Mouse (Mus musculus) stomach, embryonic 14.5 days (tissue): ENCODE results near the gene Ccdc115. TPM values are rescaled to one million over a fixed set of nuclear protein-coding genes. Genes with fewer than 3 reads are reported as not detected.

Experiments
- ATAC-seq: fragments of 200-750 bp; cut with Nextera tagmentation; 2 replicates; pipeline ENCODE4 v1.8.0; 2017; ENCODE audit warnings: low read depth, moderate TSS enrichment; ENCODE audit not compliant: insufficient number of reproducible peaks, insufficient read depth, low FRiP score
- H3K27ac ChIP-seq: fragments of 300-500 bp; sonication (generic); 2 replicates; pipeline ENCODE4 v1.5.1; 2014; ENCODE audit warnings: mild to moderate bottlenecking, low read length, moderate library complexity, mixed read lengths
- H3K27me3 ChIP-seq: fragments of 300-500 bp; sonication (generic); 2 replicates; pipeline ENCODE4 v1.6.1; 2014; ENCODE audit warnings: low read length, control low read depth, mixed read lengths; ENCODE audit not compliant: control insufficient read depth, insufficient read depth
- H3K36me3 ChIP-seq: fragments of 300-500 bp; sonication (generic); 2 replicates; pipeline ENCODE4 v1.6.1; 2014; ENCODE audit warnings: mild to moderate bottlenecking, control low read depth, low read length, moderate library complexity, mixed read lengths; ENCODE audit not compliant: control insufficient read depth, insufficient read depth
- H3K4me1 ChIP-seq: fragments of 300-500 bp; sonication (generic); 2 replicates; pipeline ENCODE4 v1.6.1; 2014; ENCODE audit warnings: low read length, control low read depth, mixed read lengths; ENCODE audit not compliant: control insufficient read depth, insufficient read depth
- H3K4me2 ChIP-seq: fragments of 300-500 bp; sonication (generic); replicated peaks from 2 replicates; pipeline ENCODE4 v1.6.1; 2014; ENCODE audit warnings: low read depth, low read length, control low read depth
- H3K4me3 ChIP-seq: fragments of 300-500 bp; sonication (generic); 2 replicates; pipeline ENCODE4 v1.5.1; 2014; ENCODE audit warnings: low read depth, low read length, control low read depth
- H3K9ac ChIP-seq: fragments of 300-500 bp; sonication (generic); replicated peaks from 2 replicates; pipeline ENCODE4 v1.6.1; 2014; ENCODE audit warnings: low read depth, mild to moderate bottlenecking, control low read depth, low read length, moderate library complexity, mixed read lengths
- H3K9me3 ChIP-seq: fragments of 300-500 bp; sonication (generic); 2 replicates; pipeline ENCODE4 v1.6.1; 2016; ENCODE audit warnings: low read depth, low read length, control low read depth; ENCODE audit not compliant: control insufficient read depth
- WGBS: fragments of 180-500 bp; shearing (Covaris S2); extraction: QIAGEN DNeasy Blood & Tissue Kit; methylation state at CpG from one replicate; pipeline ENCODE4 v1.1.7; 2014; 5-methylcytosine and 5-hydroxymethylcytosine counted together
- polyA plus RNA-seq: library from polyadenylated mRNA; unstranded; fragments of >200 nt; fragmentation: Nextera tagmentation; extraction: Ambion mirVana; gene quantifications from 2 replicates; pipeline ENCODE4 v1.2.1, GENCODE M21; 2014

Gene Ccdc115
- polyA plus RNA-seq, 1 experiment from 2014 or later: 50.4 TPM

DNA sequence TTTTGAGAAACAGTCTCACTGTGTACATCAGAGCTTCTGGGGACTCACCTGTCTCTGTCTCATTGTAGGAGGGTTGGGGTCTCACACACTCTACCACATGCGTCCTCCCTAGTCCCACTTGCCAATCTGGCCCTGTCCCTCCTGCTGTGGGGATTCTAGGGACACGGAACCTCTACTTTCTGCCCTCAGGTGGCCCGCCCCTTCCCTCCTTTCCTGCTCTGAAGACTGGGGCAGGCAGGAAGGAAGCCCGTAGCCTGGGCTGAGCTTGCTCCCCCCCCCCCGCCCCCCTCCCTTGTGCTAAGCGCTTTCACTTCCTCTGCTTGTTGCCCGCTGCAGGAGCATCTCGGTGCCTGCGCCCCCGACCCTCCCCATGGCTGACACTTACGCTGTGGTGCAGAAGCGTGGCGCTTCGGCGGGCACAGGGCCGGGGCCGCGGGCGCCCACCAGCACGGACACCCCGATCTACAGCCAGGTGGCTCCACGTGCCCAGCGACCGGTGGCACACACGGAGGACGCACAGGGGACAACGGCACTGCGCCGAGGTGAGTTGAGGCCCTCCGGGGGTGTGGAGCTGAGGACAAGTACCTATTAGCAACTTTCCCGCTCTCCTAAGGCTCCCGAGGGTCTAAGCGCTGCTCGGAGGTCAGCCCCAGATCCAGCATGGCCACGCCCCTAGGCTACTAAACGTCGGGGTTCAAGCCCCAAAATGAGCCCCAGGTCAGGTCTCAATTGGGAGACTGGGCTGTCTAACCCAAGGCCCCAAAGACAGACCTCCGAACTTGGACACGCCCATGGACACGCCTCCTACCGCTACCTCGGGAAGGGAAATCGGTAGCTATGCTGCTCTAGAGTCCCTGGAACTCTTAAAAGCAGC lies 33.2 kb upstream of the Ccdc115 start:
- Histone ChIP-seq H3K4me2 (peak overlapping the region; percentile 97), H3K27me3 (no peaks in the 10 kb centered on the region), H3K4me3 (peak overlapping the region; percentile 41), H3K4me1 (no peaks in the 10 kb centered on the region), H3K27ac (no peak overlapping the region), H3K9me3 (no peaks in the 10 kb centered on the region), H3K36me3 (no peaks in the 10 kb centered on the region), H3K9ac (peak overlapping the region; percentile 43)
- ATAC-seq: peak; percentile 70
- WGBS: under 1% methylated on average over 41 of the region's 43 CpGs

GRCm38 (mm10) chr1:34469801-34470200 lies 30.3 kb upstream of the Ccdc115 start:
- Histone ChIP-seq H3K4me2 (no peak overlapping the region), H3K27me3 (no peaks in the 10 kb centered on the region), H3K9me3 (no peaks in the 10 kb centered on the region), H3K4me1 (no peaks in the 10 kb centered on the region), H3K4me3 (no peak overlapping the region), H3K27ac (no peak overlapping the region), H3K9ac (no peak overlapping the region), H3K36me3 (no peaks in the 10 kb centered on the region)
- 73% methylated on average over 5 of the region's 5 CpGs for WGBS
- ATAC-seq: no peak

- Histone ChIP-seq H3K36me3 (no peaks in the 10 kb centered on the region), H3K27me3 (no peaks in the 10 kb centered on the region), H3K9ac (no peak overlapping the region), H3K9me3 (no peaks in the 10 kb centered on the region), H3K4me2 (no peak overlapping the region), H3K4me3 (no peak overlapping the region), H3K4me1 (no peaks in the 10 kb centered on the region), H3K27ac (no peak overlapping the region)
- WGBS: 70% methylated on average over 4 of the region's 4 CpGs
- no peak for ATAC-seq
Observed at GRCm38 (mm10) chr1:34468500-34468899, 29.0 kb upstream of the Ccdc115 start.

DNA sequence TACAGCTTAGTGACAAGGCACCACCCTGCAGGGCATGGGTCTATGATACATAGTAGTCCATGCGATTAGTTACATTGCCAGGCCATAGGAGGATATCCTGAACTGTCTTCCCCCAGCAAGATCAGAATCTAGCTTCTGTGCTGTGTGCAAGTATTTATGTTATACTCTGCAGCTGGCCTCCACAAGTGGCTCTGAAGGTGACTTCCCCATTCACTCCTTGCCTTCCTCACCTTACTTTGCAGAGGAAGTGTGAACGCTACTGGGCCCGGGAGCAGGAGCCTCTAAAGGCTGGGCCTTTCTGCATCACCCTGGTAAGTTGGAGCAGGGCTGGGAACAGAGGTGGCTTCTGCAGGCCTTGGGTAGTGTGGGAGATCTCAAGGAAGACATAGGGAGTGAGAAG lies 28.6 kb upstream of the Ccdc115 start:
- no peaks in the 10 kb centered on the region for H3K36me3 ChIP-seq
- no peak overlapping the region for H3K9ac ChIP-seq
- no peak for ATAC-seq
- no peaks in the 10 kb centered on the region for H3K27me3 ChIP-seq
- H3K4me1 ChIP-seq: no peaks in the 10 kb centered on the region
- no peak overlapping the region for H3K4me3 ChIP-seq
- H3K4me2 ChIP-seq: no peak overlapping the region
- no peaks in the 10 kb centered on the region for H3K9me3 ChIP-seq
- H3K27ac ChIP-seq: no peak overlapping the region
- 56% methylated on average over 3 of the region's 3 CpGs for WGBS

DNA sequence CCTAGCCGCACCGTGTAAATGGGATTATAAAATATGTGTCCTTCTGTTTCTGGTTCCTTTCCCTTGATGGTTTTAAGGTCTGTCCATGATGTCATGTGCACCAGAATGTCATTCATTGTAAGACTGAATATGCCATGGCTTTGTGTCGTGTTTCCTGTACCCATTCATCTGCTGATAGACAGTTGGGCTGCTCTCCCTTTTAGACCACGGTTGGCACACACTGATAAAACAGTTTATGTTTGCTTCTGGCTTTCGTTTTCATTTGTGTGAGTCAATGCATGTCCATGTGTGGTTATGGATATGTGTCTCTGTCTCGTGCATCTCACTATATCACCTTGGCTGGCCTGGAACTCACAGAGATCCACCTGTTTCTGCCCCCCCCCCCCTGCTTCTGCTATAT lies 26.0 kb upstream of the Ccdc115 start:
- Histone ChIP-seq H3K27me3 (peaks cover 3% of the 10 kb centered on the region; the same call in 1 of the 2 replicates), H3K36me3 (no peaks in the 10 kb centered on the region), H3K4me1 (no peaks in the 10 kb centered on the region), H3K27ac (no peak overlapping the region), H3K9ac (no peak overlapping the region), H3K4me3 (no peak overlapping the region), H3K9me3 (no peaks in the 10 kb centered on the region), H3K4me2 (no peak overlapping the region)
- 69% methylated on average over 6 of the region's 6 CpGs for WGBS
- ATAC-seq: no peak

- Histone ChIP-seq H3K9ac (no peak overlapping the region), H3K4me1 (no peaks in the 10 kb centered on the region), H3K9me3 (no peaks in the 10 kb centered on the region), H3K27ac (no peak overlapping the region), H3K4me3 (no peak overlapping the region), H3K4me2 (no peak overlapping the region), H3K36me3 (no peaks in the 10 kb centered on the region), H3K27me3 (peaks cover 3% of the 10 kb centered on the region; the same call in 1 of the 2 replicates)
- no peak for ATAC-seq
- WGBS: 86% methylated on average over 8 of the region's 8 CpGs
Observed at GRCm38 (mm10) chr1:34464310-34464817, 24.9 kb upstream of the Ccdc115 start.

DNA sequence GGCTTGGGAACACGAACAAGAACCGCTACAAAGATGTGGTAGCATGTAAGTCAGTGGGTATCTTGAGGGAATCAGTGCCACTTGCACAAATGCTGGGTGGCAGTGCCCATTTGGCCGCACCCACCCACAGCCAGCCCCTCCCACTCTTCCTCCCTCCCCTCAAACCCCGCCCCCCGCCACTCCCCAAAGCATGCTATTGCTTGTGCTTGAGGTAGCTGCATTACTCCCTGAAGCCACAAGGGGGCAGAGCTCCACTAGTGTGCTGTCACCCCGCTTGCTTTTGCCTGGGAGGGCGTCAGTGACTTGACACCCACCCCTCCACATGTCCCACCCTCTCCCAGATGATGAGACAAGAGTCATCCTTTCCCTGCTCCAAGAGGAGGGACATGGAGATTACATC lies 23.3 kb upstream of the Ccdc115 start:
- no peaks in the 10 kb centered on the region for H3K9me3 ChIP-seq
- no peaks in the 10 kb centered on the region for H3K4me1 ChIP-seq
- no peak overlapping the region for H3K27ac ChIP-seq
- peaks cover 7% of the 10 kb centered on the region for H3K27me3 ChIP-seq
- no peak overlapping the region for H3K9ac ChIP-seq
- H3K36me3 ChIP-seq: no peaks in the 10 kb centered on the region
- 22% methylated on average over 7 of the region's 7 CpGs for WGBS
- no peak overlapping the region for H3K4me2 ChIP-seq
- no peak overlapping the region for H3K4me3 ChIP-seq
- no peak for ATAC-seq

DNA sequence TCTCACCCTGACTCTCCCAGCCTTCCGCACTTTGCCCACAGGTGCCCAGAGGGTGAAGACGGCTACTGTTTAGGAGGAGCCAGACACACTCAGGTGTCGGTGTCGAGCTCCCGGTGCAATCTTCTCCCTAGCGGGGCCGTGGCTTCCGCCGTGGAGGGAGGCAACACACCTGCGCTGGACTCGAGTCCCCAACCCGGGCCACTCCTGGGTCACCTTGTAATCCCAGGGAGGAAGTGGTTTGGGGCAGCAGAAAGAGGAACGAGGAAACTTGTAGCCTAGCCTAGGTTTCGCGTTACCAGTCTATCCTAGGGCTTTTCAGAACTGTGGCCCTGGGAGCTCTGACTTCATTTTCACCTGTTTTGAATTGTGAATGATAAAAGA lies 20.6 kb upstream of the Ccdc115 start:
- H3K27ac ChIP-seq: no peak overlapping the region
- ATAC-seq: no peak
- WGBS: 2% methylated on average over 15 of the region's 15 CpGs

More for the DNA sequence above, 20.6 kb upstream of the Ccdc115 start:
- Histone ChIP-seq H3K4me1 (no peaks in the 10 kb centered on the region), H3K9ac (0 out of 2 replicates have a peak overlapping the region, but pooled peaks have one; percentile 26), H3K27me3 (peaks cover 7% of the 10 kb centered on the region), H3K9me3 (no peaks in the 10 kb centered on the region), H3K4me2 (peak overlapping the region; percentile 82), H3K36me3 (no peaks in the 10 kb centered on the region), H3K4me3 (peak overlapping the region; percentile 42)
